Mouse (Mus musculus) embryo, embryonic 9.5 days (tissue): ENCODE measurements around the gene Tmem108.

ENCODE experiments used
- DNase-seq: peaks from one replicate; pipeline ENCODE4 v3.0.0-alpha.2; 2017; ENCODE audit errors: extremely low spot score

Tmem108 gene

GRCm38 (mm10) chr9:103720021-103720420 is 41.6 kb downstream of the Tmem108 start:
- DNase-seq = no peak

DNA sequence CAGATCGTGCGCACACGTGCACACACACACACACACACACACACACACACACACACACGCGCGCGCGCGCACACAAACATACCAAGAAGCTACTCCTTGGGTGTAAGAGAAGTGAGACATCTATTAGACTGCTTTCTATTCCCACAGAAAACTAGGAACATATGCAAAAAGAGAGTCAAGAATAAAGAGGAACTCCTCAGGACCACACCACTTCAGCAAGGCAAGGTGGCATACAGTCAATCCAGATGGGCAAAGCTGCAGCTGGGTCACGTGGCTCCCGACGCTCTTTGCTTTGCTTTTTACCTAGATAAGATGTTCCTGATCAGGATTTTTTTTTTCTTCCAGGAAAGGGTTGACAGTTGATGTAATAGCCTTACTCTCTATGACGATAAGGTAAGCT is 45.6 kb downstream of the Tmem108 start:
- no peak for DNase-seq

DNA sequence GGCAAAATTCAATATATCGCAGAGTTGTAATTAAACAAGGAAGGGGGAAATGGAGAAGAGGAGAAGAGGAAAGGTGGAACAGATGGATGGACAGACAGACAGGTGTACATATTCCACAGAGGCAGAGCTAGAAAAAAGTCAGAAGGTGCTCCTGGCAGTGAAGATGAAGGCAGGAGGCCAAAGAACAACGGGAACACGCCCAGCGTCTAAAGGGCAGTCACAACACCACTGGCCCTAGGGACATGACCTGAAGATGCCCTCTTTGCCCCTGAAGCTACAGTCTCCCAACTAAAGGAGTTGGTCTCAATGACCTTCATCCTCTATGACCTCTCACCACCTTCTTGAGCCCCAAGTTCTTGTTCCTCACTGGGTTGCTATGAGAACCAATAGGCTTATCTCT is 46.3 kb downstream of the Tmem108 start:
- DNase-seq = no peak

DNA sequence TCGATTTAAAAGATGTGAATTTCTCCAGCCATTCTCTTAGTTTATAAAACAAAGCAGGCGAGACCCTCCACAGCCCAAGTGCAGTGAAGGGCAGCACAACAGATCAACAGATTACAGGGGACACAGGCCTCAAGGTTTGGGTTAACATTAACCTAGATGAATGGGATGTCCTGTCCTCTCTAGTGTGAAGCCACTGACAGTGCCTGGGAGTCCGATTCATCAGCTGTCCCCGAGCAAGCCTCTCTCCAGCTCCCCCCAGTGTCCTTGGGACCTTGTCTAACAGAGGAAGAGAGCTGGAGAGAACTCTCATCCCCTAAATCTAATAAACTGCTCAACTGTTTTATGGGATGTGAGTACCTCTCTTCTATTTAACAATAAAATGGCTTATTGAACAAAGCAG is 48.4 kb downstream of the Tmem108 start:
- DNase-seq = no peak

DNA sequence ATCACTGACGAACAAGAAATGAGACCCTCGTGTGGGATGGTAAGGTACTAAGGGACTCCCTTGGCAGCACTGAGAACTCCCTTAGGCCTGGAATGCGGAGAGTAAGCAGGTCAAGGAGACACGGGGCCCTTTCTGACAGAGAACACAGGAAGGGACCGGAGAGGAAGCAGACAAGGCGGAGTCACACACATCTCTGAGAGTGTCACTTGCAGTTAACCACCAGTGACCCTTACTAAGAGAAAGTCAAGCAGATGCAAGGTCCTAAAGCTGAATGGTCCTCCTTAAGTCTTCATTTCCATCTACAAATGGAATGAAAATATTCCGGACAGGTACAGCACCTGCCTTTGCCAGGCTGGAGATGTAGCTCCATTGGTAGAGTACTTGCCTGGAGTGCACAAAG is 48.9 kb downstream of the Tmem108 start:
- DNase-seq = no peak

DNA sequence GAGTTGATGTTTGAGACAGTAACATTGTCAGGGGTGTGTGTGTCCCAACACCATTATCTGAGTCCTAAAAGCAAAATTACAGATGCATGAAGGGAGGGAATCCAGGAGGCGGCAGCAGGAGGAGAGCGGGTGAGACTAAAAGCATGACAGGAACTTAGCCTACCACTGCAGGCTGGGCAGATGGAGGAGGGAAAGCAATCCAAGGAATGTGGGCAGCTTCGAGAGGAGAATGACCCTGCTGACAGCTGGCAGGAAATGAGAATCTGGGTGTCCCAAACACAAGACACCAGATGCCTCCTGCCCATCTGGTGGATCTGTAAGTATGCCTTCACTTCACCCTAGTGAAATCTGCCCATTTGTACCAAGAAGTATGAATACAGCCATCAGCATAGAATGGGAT is 51.9 kb downstream of the Tmem108 start:
- DNase-seq = no peak

DNA sequence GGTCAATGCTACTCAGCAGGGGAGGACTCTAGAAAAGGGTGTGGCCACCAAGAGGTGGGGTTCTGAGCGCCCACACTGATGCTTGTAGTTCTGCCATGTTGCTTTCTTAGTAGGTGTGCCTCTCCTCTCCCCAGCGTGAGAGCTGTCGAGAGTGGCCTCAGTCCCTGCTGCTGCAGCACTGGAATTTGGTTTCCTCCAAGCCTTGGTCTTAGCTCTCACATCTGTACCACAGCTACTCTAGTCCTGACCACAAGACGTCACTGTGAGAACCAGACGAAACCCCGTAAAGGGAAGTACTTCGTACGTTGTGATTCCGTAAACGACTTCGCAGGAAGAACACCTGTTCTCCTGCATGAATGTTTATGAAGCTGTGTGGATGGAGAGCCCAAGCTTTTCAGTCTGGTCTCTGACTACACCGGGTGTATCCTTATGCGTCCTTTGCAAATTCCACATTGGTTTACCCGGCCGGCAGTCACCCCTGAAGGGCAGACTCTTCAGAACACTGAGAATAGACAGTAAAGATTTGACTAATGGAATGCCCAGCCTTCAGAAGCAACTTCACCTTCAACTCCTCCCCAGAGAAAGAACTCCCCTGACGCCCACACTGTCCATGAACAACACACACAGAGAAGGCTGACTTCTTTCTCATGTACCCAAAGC is 53.0 kb downstream of the Tmem108 start:
- no peak for DNase-seq

- no peak for DNase-seq
Observed at GRCm38 (mm10) chr9:103707857-103708256, 53.8 kb downstream of the Tmem108 start.

DNA sequence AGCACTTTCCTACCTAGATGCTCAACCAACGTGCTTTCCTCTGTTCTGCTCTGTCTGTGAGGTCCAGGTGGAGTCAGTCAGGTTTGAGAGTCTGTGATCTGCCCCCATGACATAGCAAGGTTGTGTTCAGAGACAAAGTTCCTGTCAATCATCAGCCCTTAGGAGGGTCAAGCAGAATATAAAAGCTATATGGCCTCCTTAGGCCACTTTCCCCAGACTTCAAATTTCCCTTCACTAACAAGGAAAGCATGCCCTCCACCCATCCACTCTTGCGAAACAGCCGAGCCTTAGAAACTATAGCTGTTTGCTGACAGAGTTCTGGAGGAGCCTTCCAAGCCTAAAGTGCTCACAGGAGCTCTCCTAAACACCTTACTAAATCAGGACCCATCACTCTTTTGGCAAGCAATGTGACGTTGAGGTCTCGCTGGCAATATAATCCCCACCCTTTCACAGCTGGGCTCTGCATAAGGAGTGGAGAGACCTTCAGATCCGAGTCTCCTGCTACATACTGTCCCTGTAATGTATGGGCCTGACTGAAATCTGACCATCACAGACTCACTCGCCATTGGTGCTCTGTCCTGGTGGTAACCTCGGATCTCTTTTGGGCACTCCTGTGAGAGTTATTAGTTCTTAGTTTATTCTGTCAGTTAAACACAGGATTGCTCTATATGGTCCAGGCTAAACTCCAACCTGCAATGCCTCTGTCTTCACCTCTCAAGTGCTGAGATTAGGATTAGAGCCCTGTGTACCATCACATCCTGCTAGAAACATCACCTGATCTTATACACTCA is 54.4 kb downstream of the Tmem108 start:
- DNase-seq = no peak

DNA sequence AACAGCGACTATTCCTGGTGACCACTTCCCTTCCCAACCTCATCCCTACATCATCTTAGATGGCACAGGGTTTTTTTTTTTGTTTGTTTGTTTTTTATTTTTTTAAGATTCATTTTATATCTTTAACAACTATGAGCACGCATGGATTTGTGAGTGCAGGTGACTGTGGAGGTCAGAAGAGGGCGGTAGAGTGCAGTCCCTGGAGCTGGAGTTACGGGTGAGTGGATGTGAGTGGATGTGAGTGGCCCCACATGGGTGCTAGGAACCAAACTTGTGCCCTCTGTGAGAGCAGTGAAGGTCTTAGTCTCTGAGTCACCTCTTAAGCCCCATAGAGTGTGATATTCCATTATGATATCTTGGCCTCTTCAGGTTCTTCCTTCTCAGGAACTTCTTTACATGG is 55.9 kb downstream of the Tmem108 start:
- DNase-seq = no peak

DNA sequence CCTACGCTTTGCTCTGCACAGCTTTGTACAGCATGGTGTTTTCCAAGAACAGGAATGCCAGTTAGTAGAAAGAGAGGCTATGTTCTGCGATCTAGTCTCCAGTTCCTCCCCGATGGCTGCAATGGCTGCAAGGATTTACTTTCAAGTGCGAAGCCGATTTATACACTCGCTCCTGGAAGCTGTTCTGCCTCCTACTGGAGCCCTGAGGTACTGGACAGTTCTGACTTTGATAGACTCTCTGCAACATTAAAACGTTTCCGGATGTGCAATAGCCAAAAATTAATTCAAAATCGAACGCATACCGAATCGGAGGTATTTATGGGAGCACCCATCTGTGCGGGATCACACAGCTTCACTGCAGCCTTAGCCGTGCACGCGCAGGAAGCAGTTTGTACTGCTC is 58.6 kb downstream of the Tmem108 start:
- no peak for DNase-seq

GRCm38 (mm10) chr9:103702452-103702851 is 59.2 kb downstream of the Tmem108 start:
- no peak for DNase-seq

DNA sequence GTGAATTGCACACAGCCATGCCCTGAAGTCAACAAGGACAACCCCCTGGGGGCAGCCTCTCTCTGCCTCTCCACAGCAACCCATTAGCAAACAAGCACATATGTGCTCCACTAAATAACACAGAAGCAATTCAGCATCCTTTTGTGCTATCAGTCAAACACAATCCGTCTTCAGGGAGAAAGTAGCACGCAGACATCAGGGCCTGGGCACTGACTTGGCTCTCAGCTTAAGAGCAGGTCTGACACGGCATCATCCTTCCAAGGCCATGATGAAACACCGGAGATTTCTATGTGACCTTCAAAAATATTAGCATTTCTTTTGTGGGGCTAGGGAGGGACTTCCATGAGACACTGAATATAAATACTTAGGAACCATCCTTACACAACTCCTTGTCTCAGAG is 60.2 kb downstream of the Tmem108 start:
- no peak for DNase-seq

GRCm38 (mm10) chr9:103700240-103700639 is 61.4 kb downstream of the Tmem108 start:
- no peak for DNase-seq

DNA sequence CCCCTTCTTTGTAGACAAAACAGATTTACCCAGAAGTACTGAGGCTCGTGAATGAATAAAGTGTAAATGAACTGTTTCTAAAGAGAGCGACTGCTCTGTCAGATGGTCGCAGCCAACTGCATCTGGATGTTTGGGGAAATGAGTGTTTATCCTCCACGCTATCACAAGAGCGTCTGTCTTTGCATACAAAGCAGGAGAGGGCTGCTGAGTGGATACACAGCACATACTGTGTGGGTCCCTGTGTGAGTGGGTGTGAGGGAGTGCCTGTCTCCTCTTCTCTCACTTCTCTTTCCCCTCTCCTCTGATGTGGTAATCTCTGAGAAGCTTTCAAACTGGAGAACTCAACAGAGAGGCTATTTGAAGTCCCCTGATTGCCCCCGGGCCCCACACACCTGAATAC is 64.7 kb downstream of the Tmem108 start:
- DNase-seq = no peak

GRCm38 (mm10) chr9:103693826-103694225 is 67.8 kb downstream of the Tmem108 start:
- no peak for DNase-seq

DNA sequence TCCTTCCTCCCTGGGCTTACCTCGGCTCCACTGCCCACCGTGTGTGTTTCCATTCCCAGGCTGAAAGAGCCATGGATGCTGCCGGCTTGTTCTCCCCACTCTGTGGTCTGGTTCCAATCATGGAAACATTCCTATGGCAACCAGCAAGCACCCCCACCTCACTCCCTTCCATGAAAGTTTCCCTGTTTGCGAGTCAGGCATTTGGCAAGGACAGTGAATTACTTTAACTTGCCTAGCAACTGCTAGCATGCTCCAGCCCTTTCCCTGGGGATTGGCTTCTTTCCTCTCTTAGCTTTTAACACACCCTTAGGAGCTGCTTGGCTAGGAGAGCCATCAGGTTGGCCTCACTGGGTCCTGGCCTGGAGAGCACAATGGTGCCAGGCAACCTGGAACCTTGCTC is 68.9 kb downstream of the Tmem108 start:
- DNase-seq = no peak

DNA sequence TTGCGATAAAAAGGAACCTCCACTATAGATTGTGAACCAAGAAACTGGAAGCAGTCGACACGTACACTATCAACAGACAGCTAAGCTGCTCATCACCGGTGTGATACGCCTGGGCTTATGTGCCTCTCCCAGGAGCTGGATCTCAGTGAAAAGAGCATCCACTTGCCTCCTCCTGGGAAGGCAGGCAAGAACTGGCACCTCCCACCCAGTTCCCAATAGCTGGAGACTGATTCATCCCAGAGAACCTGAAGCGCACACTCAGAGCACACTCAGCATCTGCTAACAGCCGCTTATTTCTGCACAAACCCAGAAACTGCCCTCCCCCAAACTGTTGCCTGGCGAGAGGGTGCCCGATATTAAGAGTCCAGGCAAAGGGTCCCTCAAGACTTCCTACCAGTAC is 69.8 kb downstream of the Tmem108 start:
- no peak for DNase-seq

DNA sequence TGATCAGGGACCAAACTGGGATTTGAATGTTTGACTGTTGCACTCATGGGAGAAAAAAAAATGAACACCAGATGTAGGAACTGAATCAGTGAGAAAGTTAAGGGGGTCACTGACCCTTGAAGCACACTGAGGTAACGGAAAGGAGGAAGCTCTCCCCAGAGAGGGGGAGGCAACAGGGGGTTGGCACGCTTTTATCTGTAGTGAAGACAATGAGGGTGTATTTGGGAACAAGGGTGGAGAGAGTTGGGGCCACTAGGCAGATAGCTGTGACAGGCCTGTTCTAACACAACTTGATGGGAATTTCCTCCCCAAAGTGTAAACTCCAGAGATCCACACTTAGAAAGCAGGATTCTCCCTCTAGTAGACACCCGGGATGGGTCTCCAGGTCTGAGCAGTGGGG is 71.2 kb downstream of the Tmem108 start:
- DNase-seq = peak; percentile 20

DNA sequence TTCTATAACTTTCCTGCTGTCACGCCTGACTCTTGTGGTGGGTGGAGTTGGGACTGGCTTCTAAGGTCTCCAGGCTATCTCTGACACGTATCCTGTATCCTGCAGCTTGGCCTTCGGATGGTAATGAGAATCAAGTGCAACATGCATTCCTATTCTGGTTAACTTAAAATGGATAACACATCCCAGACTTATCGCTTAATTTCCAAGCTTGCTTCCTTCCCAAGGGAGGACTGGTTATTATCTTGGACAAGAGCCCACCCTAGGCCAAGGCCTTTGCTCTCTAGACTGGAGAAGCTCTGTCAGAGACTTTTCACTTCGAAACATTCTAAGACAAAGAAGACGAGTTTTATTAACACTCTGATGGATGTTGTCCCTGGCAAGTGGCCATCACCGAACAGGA is 71.9 kb downstream of the Tmem108 start:
- DNase-seq = no peak

GRCm38 (mm10) chr9:103689006-103689405 is 72.6 kb downstream of the Tmem108 start:
- DNase-seq = no peak

GRCm38 (mm10) chr9:103687130-103687529 is 74.5 kb downstream of the Tmem108 start:
- no peak for DNase-seq

- DNase-seq = peak; percentile 17
Observed at GRCm38 (mm10) chr9:103681741-103682330, 79.8 kb downstream of the Tmem108 start.
